Mouse (Mus musculus): Measurements from ENCODE around the gene Dgkg. TPM values are rescaled to one million over a fixed set of nuclear protein-coding genes. Genes with fewer than 3 reads are reported as not detected.
A peak's percentile ranks its signal among the peaks of the same experiment; 100 is the strongest.

The Dgkg gene
- polyA plus RNA-seq, 1 experiment from 2014 or later = 1.2 TPM

DNA sequence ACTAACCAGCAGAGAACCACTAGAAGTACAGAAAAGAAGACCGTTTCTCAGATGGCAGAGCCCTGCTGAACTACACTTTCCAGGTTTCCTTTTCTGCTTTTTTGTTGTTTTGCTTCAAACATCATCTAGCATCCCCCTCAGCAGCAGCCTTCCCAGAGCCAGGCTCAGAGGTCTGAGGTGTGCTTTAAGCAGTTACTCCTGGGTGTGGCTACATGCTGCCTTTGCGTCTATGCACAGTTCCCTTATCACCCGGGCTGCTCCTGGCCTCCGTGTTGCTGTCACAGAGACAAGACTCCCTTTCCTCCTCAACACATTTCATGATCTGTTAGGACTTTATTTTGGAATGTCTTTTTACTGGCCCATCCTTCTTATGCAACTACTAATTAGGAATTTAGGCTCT, 153.6 kb downstream of the Dgkg start:
- Histone ChIP-seq H3K4me3 (ENCODE audit: low read depth, low read length) (no peak overlapping the region), H3K36me3 (ENCODE audit: insufficient read depth, low read length) (no peaks in the 10 kb centered on the region), H3K4me1 (ENCODE audit: insufficient read depth, low read depth, low read length) (no peaks in the 10 kb centered on the region), H3K9ac (replicated peaks; ENCODE audit: low read depth) (no peak overlapping the region), H3K27me3 (replicated peaks; ENCODE audit: insufficient read depth, low read length) (no peaks in the 10 kb centered on the region), H3K9me3 (ENCODE audit: low read length) (no peaks in the 10 kb centered on the region), H3K4me2 (replicated peaks; ENCODE audit: low read depth, low read length) (no peak overlapping the region), H3K27ac (ENCODE audit: low read length) (no peak overlapping the region)
- 41% methylated on average over 4 of the region's 4 CpGs for WGBS
- TF ChIP-seq EP300 (IDR thresholded peaks at IDR 0.05) = no peak
- no peak for TF ChIP-seq CTCF (IDR thresholded peaks at IDR 0.05)
- no peak for DNase-seq (ENCODE audit: low spot score)
- no peak for ATAC-seq

DNA sequence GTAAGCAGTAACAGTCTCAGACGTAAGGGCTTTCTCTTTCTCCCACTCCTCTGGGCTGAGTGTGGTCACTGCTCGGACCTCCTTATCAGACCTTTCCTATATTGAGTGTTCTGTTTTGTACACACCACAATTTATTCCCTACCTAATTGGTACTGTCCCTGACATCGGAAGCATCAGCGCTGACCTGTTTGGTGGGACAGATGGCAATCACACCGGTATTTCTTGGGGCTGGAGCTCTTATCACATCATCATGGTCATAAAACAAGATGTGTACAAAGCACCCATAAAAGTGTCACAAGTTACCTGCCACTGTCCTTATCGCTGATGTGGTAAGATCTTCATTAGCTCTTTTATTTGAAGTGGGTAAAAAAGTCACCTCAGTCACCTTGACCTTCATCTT, 155.2 kb downstream of the Dgkg start:
- TF ChIP-seq CTCF (IDR thresholded peaks at IDR 0.05) = no peak
- no peak for TF ChIP-seq EP300 (IDR thresholded peaks at IDR 0.05)
- DNase-seq (ENCODE audit: low spot score) (no peak), ATAC-seq (no peak)
- Histone ChIP-seq H3K4me1 (ENCODE audit: insufficient read depth, low read depth, low read length) (peaks cover 6% of the 10 kb centered on the region; the same call in 1 of the 2 replicates), H3K4me2 (replicated peaks; ENCODE audit: low read depth, low read length) (no peak overlapping the region), H3K27me3 (replicated peaks; ENCODE audit: insufficient read depth, low read length) (no peaks in the 10 kb centered on the region), H3K9ac (replicated peaks; ENCODE audit: low read depth) (no peak overlapping the region), H3K36me3 (ENCODE audit: insufficient read depth, low read length) (no peaks in the 10 kb centered on the region), H3K9me3 (ENCODE audit: low read length) (no peaks in the 10 kb centered on the region), H3K4me3 (ENCODE audit: low read depth, low read length) (no peak overlapping the region), H3K27ac (ENCODE audit: low read length) (no peak overlapping the region)
- 84% methylated on average over 6 of the region's 6 CpGs for WGBS

DNA sequence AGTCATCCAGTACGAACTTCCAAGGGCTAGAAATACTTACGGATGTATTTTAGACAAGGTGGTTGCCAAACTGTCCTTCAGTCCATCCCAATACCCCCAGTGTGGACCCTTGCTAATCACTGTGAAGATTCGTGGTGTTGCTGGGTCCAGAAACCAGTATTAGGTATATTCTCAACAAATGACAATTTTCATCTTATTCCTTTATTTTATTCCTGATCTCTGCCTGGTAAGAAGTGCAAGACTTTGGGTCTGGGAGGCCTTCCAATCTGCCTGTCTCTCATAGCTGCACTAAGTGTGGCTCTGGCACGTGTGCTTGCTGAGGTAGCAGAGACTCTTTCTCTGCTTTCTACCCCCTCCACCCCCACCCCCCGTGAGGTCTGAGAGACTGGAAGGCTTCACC, 156.5 kb downstream of the Dgkg start:
- Histone ChIP-seq H3K27me3 (replicated peaks; ENCODE audit: insufficient read depth, low read length) (no peaks in the 10 kb centered on the region), H3K4me2 (replicated peaks; ENCODE audit: low read depth, low read length) (no peak overlapping the region), H3K36me3 (ENCODE audit: insufficient read depth, low read length) (no peaks in the 10 kb centered on the region), H3K4me3 (ENCODE audit: low read depth, low read length) (no peak overlapping the region), H3K4me1 (ENCODE audit: insufficient read depth, low read depth, low read length) (peaks cover 6% of the 10 kb centered on the region; the same call in 1 of the 2 replicates), H3K27ac (ENCODE audit: low read length) (no peak overlapping the region), H3K9ac (replicated peaks; ENCODE audit: low read depth) (no peak overlapping the region), H3K9me3 (ENCODE audit: low read length) (no peaks in the 10 kb centered on the region)
- DNase-seq (ENCODE audit: low spot score) = no peak
- TF ChIP-seq EP300 (IDR thresholded peaks at IDR 0.05) (no peak), CTCF (IDR thresholded peaks at IDR 0.05) (no peak)
- WGBS = 76% methylated on average over 5 of the region's 5 CpGs
- no peak for ATAC-seq

DNA sequence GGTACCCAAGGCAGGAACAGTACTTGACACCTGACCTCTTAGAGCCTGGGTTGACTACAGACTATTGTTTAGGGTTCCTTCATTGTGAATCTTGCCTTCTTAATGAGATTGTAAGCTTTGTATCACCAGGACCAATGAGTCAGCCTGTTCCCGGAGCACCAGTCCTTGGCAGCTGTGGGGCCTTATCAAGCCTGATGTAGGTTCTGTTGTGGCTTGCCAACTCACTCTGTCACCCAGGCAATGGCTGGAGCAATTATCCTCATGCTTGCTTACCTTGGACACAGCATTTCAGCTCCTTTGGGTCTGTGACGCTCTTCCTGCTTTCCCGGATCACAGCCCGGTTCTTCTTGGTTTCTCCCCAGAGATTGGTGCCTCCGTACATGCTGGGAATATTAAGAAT, 157.1 kb downstream of the Dgkg start:
- Histone ChIP-seq H3K4me3 (ENCODE audit: low read depth, low read length) (no peak overlapping the region), H3K4me1 (ENCODE audit: insufficient read depth, low read depth, low read length) (peaks cover 7% of the 10 kb centered on the region; the same call in 1 of the 2 replicates), H3K4me2 (replicated peaks; ENCODE audit: low read depth, low read length) (no peak overlapping the region), H3K9me3 (ENCODE audit: low read length) (no peaks in the 10 kb centered on the region), H3K27me3 (replicated peaks; ENCODE audit: insufficient read depth, low read length) (no peaks in the 10 kb centered on the region), H3K9ac (replicated peaks; ENCODE audit: low read depth) (no peak overlapping the region), H3K36me3 (ENCODE audit: insufficient read depth, low read length) (no peaks in the 10 kb centered on the region), H3K27ac (ENCODE audit: low read length) (no peak overlapping the region)
- WGBS = 94% methylated on average over 5 of the region's 5 CpGs
- ATAC-seq (no peak), DNase-seq (ENCODE audit: low spot score) (no peak)
- no peak for TF ChIP-seq CTCF (IDR thresholded peaks at IDR 0.05)
- no peak for TF ChIP-seq EP300 (IDR thresholded peaks at IDR 0.05)

DNA sequence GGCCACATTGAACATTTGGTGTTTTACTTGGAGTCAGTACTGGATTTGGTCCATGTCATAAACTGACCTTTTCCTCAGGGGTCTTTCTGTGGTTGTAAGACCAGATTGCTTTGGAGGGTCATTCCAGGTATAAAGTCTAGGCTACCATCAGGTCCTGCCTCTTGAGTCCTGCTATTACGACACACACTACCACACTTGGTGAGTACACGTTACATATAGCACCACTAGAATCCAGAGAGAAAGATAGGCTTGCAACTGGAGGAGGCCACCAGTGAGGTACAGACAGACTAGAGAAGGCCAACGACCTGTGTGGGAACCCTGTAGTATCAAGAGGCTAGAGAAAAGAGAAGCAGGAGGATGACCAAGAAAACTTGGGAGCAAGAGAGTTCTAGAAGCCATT, 157.6 kb downstream of the Dgkg start:
- WGBS = 87% methylated on average over 3 of the region's 3 CpGs
- Histone ChIP-seq H3K27me3 (replicated peaks; ENCODE audit: insufficient read depth, low read length) (no peaks in the 10 kb centered on the region), H3K4me2 (replicated peaks; ENCODE audit: low read depth, low read length) (no peak overlapping the region), H3K36me3 (ENCODE audit: insufficient read depth, low read length) (no peaks in the 10 kb centered on the region), H3K4me3 (ENCODE audit: low read depth, low read length) (no peak overlapping the region), H3K9ac (replicated peaks; ENCODE audit: low read depth) (no peak overlapping the region), H3K9me3 (ENCODE audit: low read length) (no peaks in the 10 kb centered on the region), H3K27ac (ENCODE audit: low read length) (no peak overlapping the region), H3K4me1 (ENCODE audit: insufficient read depth, low read depth, low read length) (peaks cover 12% of the 10 kb centered on the region; the same call in 1 of the 2 replicates)
- DNase-seq (ENCODE audit: low spot score) (no peak), ATAC-seq (no peak)
- TF ChIP-seq CTCF (IDR thresholded peaks at IDR 0.05) = no peak
- no peak for TF ChIP-seq EP300 (IDR thresholded peaks at IDR 0.05)

DNA sequence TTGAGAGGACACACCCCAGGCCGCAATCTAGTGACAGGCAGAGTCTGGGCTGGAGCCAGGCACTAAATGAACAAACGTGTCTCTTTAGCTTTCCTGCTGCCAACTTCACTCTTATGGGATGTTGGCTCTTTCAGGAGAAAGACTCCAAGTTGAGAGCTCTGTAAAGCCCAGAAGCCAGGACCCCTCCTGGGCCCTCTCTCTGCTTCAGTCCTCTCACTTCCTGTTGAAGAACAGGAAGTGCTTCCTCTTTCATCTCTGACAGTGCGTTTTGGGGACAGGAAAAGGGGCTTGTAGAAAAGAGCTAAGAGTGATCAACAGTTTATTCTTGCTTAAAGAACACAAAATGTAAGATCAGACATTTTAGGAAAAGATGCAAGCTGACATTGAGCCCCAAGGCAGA, 159.0 kb downstream of the Dgkg start:
- no peaks in the 10 kb centered on the region for H3K27me3 ChIP-seq (replicated peaks; ENCODE audit: insufficient read depth, low read length)
- no peak overlapping the region for H3K4me3 ChIP-seq (ENCODE audit: low read depth, low read length)
- no peaks in the 10 kb centered on the region for H3K36me3 ChIP-seq (ENCODE audit: insufficient read depth, low read length)
- ATAC-seq = no peak
- H3K9ac ChIP-seq (replicated peaks; ENCODE audit: low read depth) = no peak overlapping the region
- no peak overlapping the region for H3K27ac ChIP-seq (ENCODE audit: low read length)
- no peak for TF ChIP-seq EP300 (IDR thresholded peaks at IDR 0.05)
- TF ChIP-seq CTCF (IDR thresholded peaks at IDR 0.05) = no peak
- H3K4me2 ChIP-seq (replicated peaks; ENCODE audit: low read depth, low read length) = no peak overlapping the region
- peaks cover 12% of the 10 kb centered on the region; the same call in 1 of the 2 replicates for H3K4me1 ChIP-seq (ENCODE audit: insufficient read depth, low read depth, low read length)
- no peaks in the 10 kb centered on the region for H3K9me3 ChIP-seq (ENCODE audit: low read length)
- WGBS = 21% methylated on average over 3 of the region's 3 CpGs
- DNase-seq (ENCODE audit: low spot score) = peak; percentile 32

DNA sequence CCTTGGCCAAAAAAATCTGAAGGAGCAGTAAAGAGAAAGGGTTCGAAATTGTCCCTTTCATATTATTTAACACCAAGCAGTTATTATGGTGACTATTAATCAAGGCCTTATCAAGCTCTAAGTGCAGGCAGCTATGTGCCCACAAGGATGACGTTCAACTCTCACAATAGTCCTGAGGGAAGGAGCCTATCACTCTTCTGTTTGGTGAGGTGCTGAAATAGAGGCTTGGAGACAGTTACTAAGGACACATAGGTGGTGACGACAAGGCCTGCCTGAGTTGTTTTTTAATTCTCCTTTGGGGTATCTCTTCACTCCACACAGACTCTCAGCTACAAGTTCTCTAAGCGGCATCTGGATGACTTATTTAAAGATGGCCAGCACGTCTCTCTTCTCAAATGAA, 161.8 kb downstream of the Dgkg start:
- TF ChIP-seq EP300 (IDR thresholded peaks at IDR 0.05) (no peak), CTCF (IDR thresholded peaks at IDR 0.05) (no peak)
- H3K27ac ChIP-seq (ENCODE audit: low read length) = no peak overlapping the region
- WGBS = 66% methylated on average over 5 of the region's 5 CpGs

More for the DNA sequence above, 161.8 kb downstream of the Dgkg start:
- no peak overlapping the region for H3K4me3 ChIP-seq (ENCODE audit: low read depth, low read length)
- peaks cover 12% of the 10 kb centered on the region; the same call in 1 of the 2 replicates for H3K4me1 ChIP-seq (ENCODE audit: insufficient read depth, low read depth, low read length)
- H3K36me3 ChIP-seq (ENCODE audit: insufficient read depth, low read length) = no peaks in the 10 kb centered on the region
- no peaks in the 10 kb centered on the region for H3K27me3 ChIP-seq (replicated peaks; ENCODE audit: insufficient read depth, low read length)
- DNase-seq (ENCODE audit: low spot score) (no peak), ATAC-seq (no peak)
- no peak overlapping the region for H3K9ac ChIP-seq (replicated peaks; ENCODE audit: low read depth)
- H3K4me2 ChIP-seq (replicated peaks; ENCODE audit: low read depth, low read length) = no peak overlapping the region
- no peaks in the 10 kb centered on the region for H3K9me3 ChIP-seq (ENCODE audit: low read length)
